Mouse (Mus musculus) cortical plate, adult 2 months (tissue): ENCODE data around the gene Pced1b.

ENCODE experiments used
- CTCF ChIP-seq: fragments of 200-500 bp; IDR thresholded peaks from 2 replicates; pipeline ENCODE4 v1.5.1; 2011; ENCODE audit warnings: mild to moderate bottlenecking, control low read depth, low read length; ENCODE audit not compliant: insufficient read depth; ENCODE audit errors: extremely low read depth
- POLR2A ChIP-seq: fragments of 200-500 bp; IDR thresholded peaks from 2 replicates; pipeline ENCODE4 v1.6.1; 2011; ENCODE audit warnings: mild to moderate bottlenecking, low read length, control low read depth; ENCODE audit not compliant: insufficient read depth; ENCODE audit errors: extremely low read depth

DNA sequence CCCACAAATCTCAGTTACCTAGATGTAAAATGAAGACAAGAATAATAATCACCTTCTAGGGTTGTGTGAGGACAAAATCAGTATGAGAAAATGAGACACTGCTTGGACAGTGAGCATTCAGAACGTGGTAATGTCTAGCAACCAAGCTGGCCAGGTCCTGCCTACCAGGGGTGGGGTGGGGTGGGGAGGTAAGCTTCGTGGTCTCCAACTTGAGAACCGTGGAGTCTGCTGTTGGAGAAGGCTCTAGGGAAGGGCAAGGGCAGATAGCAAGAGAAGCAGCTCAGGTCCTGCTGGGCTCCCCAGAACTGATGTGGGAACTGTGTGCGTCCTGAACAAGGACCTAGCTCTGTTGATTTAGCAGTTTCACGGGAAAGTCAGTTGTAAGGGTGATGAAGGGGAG lies 37.3 kb downstream of the Pced1b start:
- TF ChIP-seq CTCF: no peak
- TF ChIP-seq POLR2A: no peak
